Mouse (Mus musculus): ENCODE results near the gene Mrrf. TPM values are rescaled to one million over a fixed set of nuclear protein-coding genes. Genes with fewer than 3 reads are reported as not detected.
A peak's percentile ranks its signal among the peaks of the same experiment; 100 is the strongest.

The Mrrf gene
- polyA plus RNA-seq, 1 experiment from 2014 or later, result 28.2 TPM

- H3K9ac ChIP-seq (ENCODE audit: low read length), result no peak overlapping the region
- no peaks in the 10 kb centered on the region for H3K9me3 ChIP-seq (ENCODE audit: control insufficient read depth, low read length)
- no peak overlapping the region for H3K27ac ChIP-seq (ENCODE audit: low read depth, low read length)
- no peaks in the 10 kb centered on the region; the same call in 1 of the 2 replicates for H3K4me1 ChIP-seq (replicated peaks; ENCODE audit: control insufficient read depth, insufficient read depth, low read length)
- H3K4me3 ChIP-seq (ENCODE audit: low read depth, low read length), result no peak overlapping the region
- H3K27me3 ChIP-seq (ENCODE audit: control insufficient read depth, insufficient read depth, low read length), result peaks cover 19% of the 10 kb centered on the region
- ATAC-seq (replicated peaks; ENCODE audit: low FRiP score) (no peak), DNase-seq (ENCODE audit: low spot score) (no peak)
- H3K36me3 ChIP-seq (ENCODE audit: control insufficient read depth, insufficient read depth, low read length), result no peaks in the 10 kb centered on the region
- no peak overlapping the region for H3K4me2 ChIP-seq (ENCODE audit: low read depth, low read length, severe bottlenecking)
- 61% methylated on average over 7 of the region's 7 CpGs for WGBS
Measured at GRCm38 (mm10) chr2:36213108-36213507, 76.9 kb downstream of the Mrrf start.

GRCm38 (mm10) chr2:36214023-36214422 lies 77.8 kb downstream of the Mrrf start:
- H3K36me3 ChIP-seq (ENCODE audit: control insufficient read depth, insufficient read depth, low read length), result no peaks in the 10 kb centered on the region
- no peaks in the 10 kb centered on the region for H3K9me3 ChIP-seq (ENCODE audit: control insufficient read depth, low read length)
- no peak overlapping the region for H3K4me3 ChIP-seq (ENCODE audit: low read depth, low read length)
- H3K4me1 ChIP-seq (replicated peaks; ENCODE audit: control insufficient read depth, insufficient read depth, low read length), result no peaks in the 10 kb centered on the region; the same call in 1 of the 2 replicates
- no peak overlapping the region for H3K9ac ChIP-seq (ENCODE audit: low read length)
- H3K27me3 ChIP-seq (ENCODE audit: control insufficient read depth, insufficient read depth, low read length), result peaks cover 19% of the 10 kb centered on the region
- DNase-seq (ENCODE audit: low spot score) (peak; percentile 93), ATAC-seq (replicated peaks; ENCODE audit: low FRiP score) (peak; percentile 83)
- 12% methylated on average over 8 of the region's 8 CpGs for WGBS
- H3K4me2 ChIP-seq (ENCODE audit: low read depth, low read length, severe bottlenecking), result no peak overlapping the region
- H3K27ac ChIP-seq (ENCODE audit: low read depth, low read length), result no peak overlapping the region

GRCm38 (mm10) chr2:36214425-36214824 lies 78.2 kb downstream of the Mrrf start:
- no peak for DNase-seq (ENCODE audit: low spot score)
- H3K36me3 ChIP-seq (ENCODE audit: control insufficient read depth, insufficient read depth, low read length), result no peaks in the 10 kb centered on the region
- H3K4me3 ChIP-seq (ENCODE audit: low read depth, low read length), result no peak overlapping the region
- 64% methylated on average over 5 of the region's 5 CpGs for WGBS
- H3K27ac ChIP-seq (ENCODE audit: low read depth, low read length), result no peak overlapping the region
- peaks cover 19% of the 10 kb centered on the region for H3K27me3 ChIP-seq (ENCODE audit: control insufficient read depth, insufficient read depth, low read length)
- no peak for ATAC-seq (replicated peaks; ENCODE audit: low FRiP score)
- H3K9ac ChIP-seq (ENCODE audit: low read length), result no peak overlapping the region; the same call in 1 of the 2 replicates
- no peaks in the 10 kb centered on the region; the same call in 1 of the 2 replicates for H3K4me1 ChIP-seq (replicated peaks; ENCODE audit: control insufficient read depth, insufficient read depth, low read length)
- no peak overlapping the region for H3K4me2 ChIP-seq (ENCODE audit: low read depth, low read length, severe bottlenecking)
- no peaks in the 10 kb centered on the region for H3K9me3 ChIP-seq (ENCODE audit: control insufficient read depth, low read length)

DNA sequence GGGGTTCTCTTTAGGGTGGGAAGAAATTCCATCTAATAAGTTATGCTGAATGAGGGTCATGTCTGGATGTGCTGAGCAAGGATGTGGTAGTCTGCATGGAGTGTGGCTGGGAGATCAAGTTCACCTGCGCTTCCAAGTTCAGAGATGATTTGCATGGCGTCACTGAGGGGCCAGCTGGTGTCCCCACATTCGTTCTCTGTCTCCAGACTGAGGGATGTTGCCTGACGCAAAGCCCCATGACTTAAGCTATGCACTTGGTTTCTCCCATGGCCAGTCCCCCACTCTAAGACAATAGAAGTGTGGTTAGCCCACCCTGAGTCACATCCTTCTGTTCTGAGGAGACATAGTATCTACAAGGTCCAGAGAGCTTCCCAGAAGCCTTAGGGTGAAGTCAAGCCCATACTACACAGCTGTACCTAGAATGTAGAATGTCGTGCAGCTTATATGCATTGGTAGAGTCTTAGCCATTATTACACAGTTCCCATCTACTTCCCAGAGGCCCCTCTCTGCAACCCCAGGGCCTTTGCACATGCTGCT lies 79.1 kb downstream of the Mrrf start:
- Histone ChIP-seq H3K4me2 (ENCODE audit: low read depth, low read length, severe bottlenecking) (no peak overlapping the region), H3K4me3 (ENCODE audit: low read depth, low read length) (no peak overlapping the region), H3K9ac (ENCODE audit: low read length) (no peak overlapping the region), H3K27ac (ENCODE audit: low read depth, low read length) (no peak overlapping the region), H3K9me3 (ENCODE audit: control insufficient read depth, low read length) (no peaks in the 10 kb centered on the region), H3K36me3 (ENCODE audit: control insufficient read depth, insufficient read depth, low read length) (no peaks in the 10 kb centered on the region), H3K27me3 (ENCODE audit: control insufficient read depth, insufficient read depth, low read length) (peaks cover 17% of the 10 kb centered on the region), H3K4me1 (replicated peaks; ENCODE audit: control insufficient read depth, insufficient read depth, low read length) (no peaks in the 10 kb centered on the region; the same call in 1 of the 2 replicates)
- ATAC-seq (replicated peaks; ENCODE audit: low FRiP score) (no peak), DNase-seq (ENCODE audit: low spot score) (no peak)
- 88% methylated on average over 5 of the region's 5 CpGs for WGBS

GRCm38 (mm10) chr2:36216546-36216945 lies 80.4 kb downstream of the Mrrf start:
- no peak overlapping the region for H3K9ac ChIP-seq (ENCODE audit: low read length)
- H3K27ac ChIP-seq (ENCODE audit: low read depth, low read length), result no peak overlapping the region
- H3K4me1 ChIP-seq (replicated peaks; ENCODE audit: control insufficient read depth, insufficient read depth, low read length), result no peaks in the 10 kb centered on the region; the same call in 1 of the 2 replicates
- H3K4me3 ChIP-seq (ENCODE audit: low read depth, low read length), result no peak overlapping the region
- DNase-seq (ENCODE audit: low spot score) (no peak), ATAC-seq (replicated peaks; ENCODE audit: low FRiP score) (no peak)
- peaks cover 6% of the 10 kb centered on the region; the same call in 1 of the 2 replicates for H3K27me3 ChIP-seq (ENCODE audit: control insufficient read depth, insufficient read depth, low read length)
- no peaks in the 10 kb centered on the region for H3K36me3 ChIP-seq (ENCODE audit: control insufficient read depth, insufficient read depth, low read length)
- H3K9me3 ChIP-seq (ENCODE audit: control insufficient read depth, low read length), result no peaks in the 10 kb centered on the region
- no peak overlapping the region for H3K4me2 ChIP-seq (ENCODE audit: low read depth, low read length, severe bottlenecking)

GRCm38 (mm10) chr2:36216953-36217573 lies 80.9 kb downstream of the Mrrf start:
- Histone ChIP-seq H3K9me3 (ENCODE audit: control insufficient read depth, low read length) (no peaks in the 10 kb centered on the region), H3K27ac (ENCODE audit: low read depth, low read length) (no peak overlapping the region), H3K9ac (ENCODE audit: low read length) (no peak overlapping the region), H3K36me3 (ENCODE audit: control insufficient read depth, insufficient read depth, low read length) (no peaks in the 10 kb centered on the region), H3K27me3 (ENCODE audit: control insufficient read depth, insufficient read depth, low read length) (0 out of 2 replicates have a peak, but pooled peaks cover 2% of the 10 kb centered on the region), H3K4me1 (replicated peaks; ENCODE audit: control insufficient read depth, insufficient read depth, low read length) (no peaks in the 10 kb centered on the region), H3K4me2 (ENCODE audit: low read depth, low read length, severe bottlenecking) (no peak overlapping the region), H3K4me3 (ENCODE audit: low read depth, low read length) (no peak overlapping the region)
- WGBS, result 48% methylated on average over 4 of the region's 4 CpGs
- ATAC-seq (replicated peaks; ENCODE audit: low FRiP score), result no peak
- no peak for DNase-seq (ENCODE audit: low spot score)

DNA sequence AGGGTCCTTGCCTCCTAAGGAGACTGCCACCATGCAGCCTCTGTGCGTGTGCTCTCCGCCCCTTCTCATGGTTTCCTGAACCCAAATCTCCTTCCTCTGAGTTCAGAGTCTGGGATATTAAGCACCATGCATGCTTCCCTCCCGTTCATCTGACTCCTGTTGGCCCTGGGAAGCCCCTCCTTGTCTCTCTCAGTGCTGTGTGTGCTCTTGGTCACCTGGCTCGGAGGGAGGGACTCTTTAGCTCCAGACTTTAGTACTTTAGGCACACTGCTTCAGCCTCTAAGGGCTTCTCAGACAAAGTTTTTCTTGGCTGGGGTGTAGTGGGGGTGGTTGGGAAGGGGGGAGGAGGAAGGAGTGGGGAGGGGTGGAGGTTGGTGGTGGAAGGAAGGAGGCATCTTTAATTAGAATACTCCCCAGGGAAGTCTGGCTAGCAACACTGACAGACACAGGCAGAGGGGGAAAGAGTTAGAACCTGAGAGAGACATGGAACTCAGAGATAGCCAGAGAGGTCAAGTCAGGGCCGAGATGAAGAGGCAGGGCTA lies 81.6 kb downstream of the Mrrf start:
- no peak overlapping the region for H3K4me3 ChIP-seq (ENCODE audit: low read depth, low read length)
- no peaks in the 10 kb centered on the region for H3K4me1 ChIP-seq (replicated peaks; ENCODE audit: control insufficient read depth, insufficient read depth, low read length)
- ATAC-seq (replicated peaks; ENCODE audit: low FRiP score) (no peak), DNase-seq (ENCODE audit: low spot score) (no peak)
- H3K9ac ChIP-seq (ENCODE audit: low read length), result no peak overlapping the region
- H3K36me3 ChIP-seq (ENCODE audit: control insufficient read depth, insufficient read depth, low read length), result no peaks in the 10 kb centered on the region
- 56% methylated on average over 5 of the region's 5 CpGs for WGBS
- H3K9me3 ChIP-seq (ENCODE audit: control insufficient read depth, low read length), result no peaks in the 10 kb centered on the region
- no peak overlapping the region for H3K27ac ChIP-seq (ENCODE audit: low read depth, low read length)
- no peaks in the 10 kb centered on the region for H3K27me3 ChIP-seq (ENCODE audit: control insufficient read depth, insufficient read depth, low read length)
- H3K4me2 ChIP-seq (ENCODE audit: low read depth, low read length, severe bottlenecking), result no peak overlapping the region

DNA sequence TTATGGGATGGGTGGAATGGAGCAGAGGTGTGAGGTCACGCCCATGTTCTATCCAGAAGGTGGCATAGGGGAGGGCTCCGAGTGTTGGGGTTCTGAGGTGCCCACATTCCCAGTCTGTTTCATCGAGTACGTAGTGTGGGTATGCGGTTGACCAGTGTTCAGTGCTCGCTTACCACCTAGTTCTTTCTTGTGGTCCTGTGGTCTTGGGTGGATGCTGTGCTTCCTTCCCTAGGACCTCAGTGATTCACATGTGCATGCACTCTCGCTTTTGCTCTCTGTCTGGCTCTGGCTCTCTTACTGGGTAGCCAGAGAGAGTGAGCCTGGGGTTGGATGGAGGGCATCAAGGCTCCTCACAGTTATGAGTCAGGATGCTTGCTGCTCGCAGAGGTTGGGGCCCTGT lies 83.9 kb downstream of the Mrrf start:
- H3K9ac ChIP-seq (ENCODE audit: low read length), result no peak overlapping the region
- no peak overlapping the region for H3K27ac ChIP-seq (ENCODE audit: low read depth, low read length)
- no peaks in the 10 kb centered on the region for H3K27me3 ChIP-seq (ENCODE audit: control insufficient read depth, insufficient read depth, low read length)
- no peaks in the 10 kb centered on the region for H3K4me1 ChIP-seq (replicated peaks; ENCODE audit: control insufficient read depth, insufficient read depth, low read length)
- no peaks in the 10 kb centered on the region for H3K36me3 ChIP-seq (ENCODE audit: control insufficient read depth, insufficient read depth, low read length)
- ATAC-seq (replicated peaks; ENCODE audit: low FRiP score) (no peak), DNase-seq (ENCODE audit: low spot score) (no peak)
- WGBS, result 88% methylated on average over 8 of the region's 8 CpGs
- H3K4me2 ChIP-seq (ENCODE audit: low read depth, low read length, severe bottlenecking), result no peak overlapping the region
- no peaks in the 10 kb centered on the region for H3K9me3 ChIP-seq (ENCODE audit: control insufficient read depth, low read length)
- H3K4me3 ChIP-seq (ENCODE audit: low read depth, low read length), result no peak overlapping the region

DNA sequence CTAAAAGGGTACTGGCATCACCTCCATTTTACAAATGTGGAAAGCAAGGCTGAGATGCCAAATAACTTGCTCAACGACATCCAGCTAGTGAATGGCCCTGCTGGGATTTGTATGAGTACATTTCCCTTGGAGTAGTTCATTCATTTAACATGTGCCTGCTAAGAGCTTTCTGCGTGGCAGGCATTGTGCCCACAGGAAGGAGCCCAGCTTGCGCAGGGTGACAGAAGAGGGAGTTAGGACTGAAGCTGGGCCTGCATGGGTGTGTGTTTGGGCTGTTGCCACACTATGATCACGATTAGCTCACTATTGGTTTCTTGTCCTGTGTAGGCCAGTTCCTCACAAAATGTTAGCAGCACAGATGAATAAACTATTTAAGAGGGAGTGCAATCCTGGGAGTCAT lies 84.7 kb downstream of the Mrrf start:
- no peak overlapping the region for H3K4me2 ChIP-seq (ENCODE audit: low read depth, low read length, severe bottlenecking)
- no peak overlapping the region for H3K9ac ChIP-seq (ENCODE audit: low read length)
- no peaks in the 10 kb centered on the region for H3K36me3 ChIP-seq (ENCODE audit: control insufficient read depth, insufficient read depth, low read length)
- no peak overlapping the region for H3K27ac ChIP-seq (ENCODE audit: low read depth, low read length)
- WGBS, result 83% methylated on average over 4 of the region's 4 CpGs
- DNase-seq (ENCODE audit: low spot score) (no peak), ATAC-seq (replicated peaks; ENCODE audit: low FRiP score) (no peak)
- no peaks in the 10 kb centered on the region for H3K4me1 ChIP-seq (replicated peaks; ENCODE audit: control insufficient read depth, insufficient read depth, low read length)
- H3K9me3 ChIP-seq (ENCODE audit: control insufficient read depth, low read length), result no peaks in the 10 kb centered on the region
- no peak overlapping the region for H3K4me3 ChIP-seq (ENCODE audit: low read depth, low read length)
- no peaks in the 10 kb centered on the region for H3K27me3 ChIP-seq (ENCODE audit: control insufficient read depth, insufficient read depth, low read length)

Data from forebrain, embryonic 11.5 days (tissue).